Mouse (Mus musculus): ENCODE data around the gene Tysnd1.

- no peak for TF ChIP-seq CTCF (IDR thresholded peaks at IDR 0.05; ENCODE audit: control insufficient read depth, insufficient read depth, insufficient read length)
- TF ChIP-seq CEBPB (IDR thresholded peaks at IDR 0.05; ENCODE audit: low read depth), result no peak
- TF ChIP-seq USF1 (IDR thresholded peaks at IDR 0.05; ENCODE audit: low read depth), result no peak
- TF ChIP-seq MAX (IDR thresholded peaks at IDR 0.05), result no peak
- TF ChIP-seq MYOD1 (IDR thresholded peaks at IDR 0.05; ENCODE audit: control insufficient read depth, insufficient read length, low read depth), result no peak
- no peak for TF ChIP-seq MYOG (IDR thresholded peaks at IDR 0.05; ENCODE audit: control insufficient read depth, extremely low read depth, insufficient read length)
These were observed 5.9 kb upstream of the Tysnd1 start for GRCm38 (mm10) chr10:61689405-61689804.
